In genomic region chr5:141074457-141074856, GRCm38 (mm10) we compare ENCODE assay signal across 12 mouse cellular contexts.
"Had no signal": no experiment of that assay in that cellular context is flagged by ENCODE, and none has a peak within 500 bp of the region (broad histone marks: within the 10 kb centered on the region; RNA-seq: fewer than 3 reads in every experiment).

No protein-coding gene starts in this region.

- DNase-seq: kidney, adult 18-20 months; kidney, adult 9 months; kidney, postnatal 14 days; liver; lung, adult 18-20 months; lung, postnatal 10 days; lung, postnatal 36 days; retina, postnatal 1 day; right cerebral cortex, postnatal 25 days; spleen, adult 18-20 months; thymus, adult 18-20 months; thymus, postnatal 36 days had no signal
